12 mouse cellular contexts compared by ENCODE assay signal in genomic region chr8:94104146-94104545, GRCm38 (mm10). TPM values are rescaled to one million over a fixed set of nuclear protein-coding genes. Genes with fewer than 3 reads are reported as not detected.
DNase-seq lines count a peak whose midpoint lies in the region; ATAC-seq and TF ChIP-seq lines count a peak whose summit lies in the region.
"Had no signal": no experiment of that assay in that cellular context is flagged by ENCODE, and none has a peak within 500 bp of the region (broad histone marks: within the 10 kb centered on the region; RNA-seq: fewer than 3 reads in every experiment).

No protein-coding gene starts in this region.

- H3K9ac ChIP-seq in heart, embryonic 12.5 days = no peak overlapping the region
- no peak overlapping the region for H3K9ac ChIP-seq in CH12.LX (ENCODE audit: insufficient read depth, low read depth)

- no peaks in the 10 kb centered on the region for H3K4me1 ChIP-seq in heart, embryonic 12.5 days (replicated peaks)
- H3K4me1 ChIP-seq in CH12.LX (ENCODE audit: control insufficient read depth in 1 of 2, insufficient read depth in 2 of 2) = peaks cover 0 to under 1% of the 10 kb centered on the region in 2 experiments; a peak in 1 of 4 replicates

- TF ChIP-seq POLR2A in CH12.LX (IDR thresholded peaks at IDR 0.05; ENCODE audit: low read depth, low read length) = no peak

- ATAC-seq in heart, embryonic 12.5 days (ENCODE audit: insufficient number of reproducible peaks, low FRiP score) = no peak
- no peak for ATAC-seq in CD4-positive, CD25-positive, alpha-beta regulatory T cell, adult 4 months

- no peak overlapping the region for H3K4me2 ChIP-seq in heart, embryonic 12.5 days
- no peak overlapping the region for H3K4me2 ChIP-seq in CH12.LX (ENCODE audit: insufficient read depth, low read depth, poor library complexity, severe bottlenecking)

- dilution Hi-C loops in CH12.LX (cut with MboI; ENCODE audit: extremely low pct_ligation_motif_present, extremely low pct_unique_long_range_greater_than_20kb, low sequenced_read_pairs) = no loop called here

- in situ Hi-C loops in CH12.LX (cut with MboI; ENCODE audit: low pct_ligation_motif_present, low pct_unique_long_range_greater_than_20kb, low sequenced_read_pairs) = loop anchor here (5.0 kb wide), 1 partner anchor 88 kb away; no protein-coding TSS in a partner anchor

- TF ChIP-seq CTCF in CH12.LX (conservative IDR thresholded peaks at IDR 0.05 in 1 of 2, IDR thresholded peaks at IDR 0.05 in 1 of 2; ENCODE audit: low read depth in 2 of 2, low read length in 2 of 2) = peak in 1 of 2 experiments; percentile 41; a peak in 2 of 4 replicates

- WGBS in heart, embryonic 12.5 days = 42% methylated on average over 5 of the region's 5 CpGs

- peaks cover 11% of the 10 kb centered on the region; the same call in 1 of the 2 replicates for H3K27me3 ChIP-seq in heart, embryonic 12.5 days (replicated peaks)
- peaks cover 37% of the 10 kb centered on the region for H3K27me3 ChIP-seq in CH12.LX (replicated peaks)

- H3K9me3 ChIP-seq in heart, embryonic 12.5 days (replicated peaks) = no peaks in the 10 kb centered on the region
- no peaks in the 10 kb centered on the region for H3K9me3 ChIP-seq in CH12.LX (replicated peaks; ENCODE audit: low read length)

- peak; percentile 4; the same call in 1 of the 2 replicates for TF ChIP-seq RAD21 in CH12.LX (IDR thresholded peaks at IDR 0.05; ENCODE audit: low read depth, low read length)

- intact Hi-C loops in left cerebral cortex, postnatal 4 days (cut with DNase I) = loop anchor here (1.0 kb wide), 1 partner anchor 46 kb away; no protein-coding TSS in a partner anchor

- H3K27ac ChIP-seq in heart, embryonic 12.5 days (ENCODE audit: poor library complexity, severe bottlenecking) = no peak overlapping the region
- H3K27ac ChIP-seq in CH12.LX (ENCODE audit: insufficient read depth, low read depth) = no peak overlapping the region

- TF ChIP-seq EP300 in CH12.LX (IDR thresholded peaks at IDR 0.05; ENCODE audit: low read length) = no peak

- DNase-seq in heart, postnatal 4 days = peak; percentile 31
- DNase-seq in CH12.LX (ENCODE audit: extremely low read depth) = no peak
- DNase-seq in adrenal gland, postnatal 25 days = peak; percentile 4
- peak; percentile 33 for DNase-seq in left cerebral cortex, postnatal 4 days
- no peak for DNase-seq in cerebellum, adult 11-12 months
- no peak for DNase-seq in urinary bladder, postnatal 10 days (ENCODE audit: low spot score)
- DNase-seq: cerebellum, postnatal 25 days; gastrocnemius, postnatal 36 days had no signal

- no peak overlapping the region for H3K4me3 ChIP-seq in heart, embryonic 12.5 days
- H3K4me3 ChIP-seq in CH12.LX (replicated peaks in 1 of 3; ENCODE audit: low read depth in 2 of 3, low read length in 2 of 3, poor library complexity in 1 of 3) = no peak overlapping the region

- no peaks in the 10 kb centered on the region for H3K79me2 ChIP-seq in CH12.LX (replicated peaks; ENCODE audit: control insufficient read depth, extremely low read depth, insufficient read depth, poor library complexity, severe bottlenecking)

- H3K36me3 ChIP-seq in heart, embryonic 12.5 days = no peaks in the 10 kb centered on the region
- no peaks in the 10 kb centered on the region for H3K36me3 ChIP-seq in CH12.LX (replicated peaks in 1 of 2; ENCODE audit: control insufficient read depth in 1 of 2, insufficient read depth in 1 of 2, low read length in 1 of 2)

TF ChIP-seq in CH12.LX, 34 proteins besides CTCF, POLR2A, EP300 and RAD21:
- TF ChIP-seq SMC3 (IDR thresholded peaks at IDR 0.05; ENCODE audit: low read depth, low read length) (peak; percentile 23), SIN3A (IDR thresholded peaks at IDR 0.05; ENCODE audit: low read length) (no peak), NELFE (IDR thresholded peaks at IDR 0.05; ENCODE audit: low read depth, low read length) (no peak)

RNA-seq across cellular contexts. Expression of gene Bbs2, which starts 5.4 kb away (rescaled TPM):
- 1 to 10 TPM; 6.7 to 7.1 TPM for total RNA-seq in heart, postnatal 4 days (2021)
- polyA plus RNA-seq in heart, embryonic 12.5 days (2016; fragmentation: Nextera tagmentation; extraction: Ambion mirVana) = 6.8 and 9.9 TPM in 2 replicates
- total RNA-seq in CH12.LX (2012; rRNA removed) (7.3 and 10.0 TPM in 2 replicates), CH12.LX (2014; rRNA removed) (10.4 and 13.0 TPM in 2 replicates)
- 12.0 and 13.1 TPM in 2 replicates for polyA plus RNA-seq in CH12.LX (2012; ENCODE audit: insufficient read length, low read depth)
- 21.2 and 27.0 TPM in 2 replicates for total RNA-seq in adrenal gland, postnatal 25 days (2021)
- 10 to 100 TPM; 15.8 to 16.1 TPM for total RNA-seq in left cerebral cortex, postnatal 4 days (2021)
- polyA plus RNA-seq in CD4-positive, CD25-positive, alpha-beta regulatory T cell, adult 4 months (2017; shearing (Covaris generic)) = 1 to 10 TPM; 7.2 to 7.5 TPM

RNA-seq across cellular contexts. Expression of gene Mt4, which starts 32.9 kb away (rescaled TPM):
- not detected for total RNA-seq in heart, postnatal 4 days (2021)
- not detected in 2 replicates for polyA plus RNA-seq in heart, embryonic 12.5 days (2016; fragmentation: Nextera tagmentation; extraction: Ambion mirVana)
- not detected in 2 replicates for total RNA-seq in CH12.LX (2012; rRNA removed)
- not detected in 2 replicates for total RNA-seq in CH12.LX (2014; rRNA removed)
- polyA plus RNA-seq in CH12.LX (2012; ENCODE audit: insufficient read length, low read depth) = not detected in 2 replicates
- total RNA-seq in adrenal gland, postnatal 25 days (2021) = not detected in 2 replicates
- total RNA-seq in left cerebral cortex, postnatal 4 days (2021) = not detected
- not detected for polyA plus RNA-seq in CD4-positive, CD25-positive, alpha-beta regulatory T cell, adult 4 months (2017; shearing (Covaris generic))
- total RNA-seq: gastrocnemius, postnatal 36 days; liver, adult 2 months had no signal
- polyA plus RNA-seq: liver, adult 2 months; spleen, adult 2 months had no signal

RNA-seq across cellular contexts. Expression of gene Mt3, which starts 48.3 kb away (rescaled TPM):
- 10 to 100 TPM; 26.7 to 28.1 TPM for total RNA-seq in heart, postnatal 4 days (2021)
- 24.7 and 25.0 TPM in 2 replicates for polyA plus RNA-seq in heart, embryonic 12.5 days (2016; fragmentation: Nextera tagmentation; extraction: Ambion mirVana)
- total RNA-seq in CH12.LX (2012; rRNA removed) (20.0 and 20.6 TPM in 2 replicates), CH12.LX (2014; rRNA removed) (not detected in 2 replicates)
- 1.9 and 2.5 TPM in 2 replicates for polyA plus RNA-seq in CH12.LX (2012; ENCODE audit: insufficient read length, low read depth)
- 6.4 and 8.0 TPM in 2 replicates for total RNA-seq in adrenal gland, postnatal 25 days (2021)
- 100 to 1,000 TPM; 204 to 210 TPM for total RNA-seq in left cerebral cortex, postnatal 4 days (2021)
- polyA plus RNA-seq in CD4-positive, CD25-positive, alpha-beta regulatory T cell, adult 4 months (2017; shearing (Covaris generic)) = not detected
- total RNA-seq: liver, adult 2 months had no signal
- polyA plus RNA-seq: liver, adult 2 months; spleen, adult 2 months had no signal

Comparison
In these comparisons a context has a peak if more than half of its experiments do, and no peak if none do; other contexts are left out.
1. DNase-seq: peak in heart, postnatal 4 days (single experiment), adrenal gland, postnatal 25 days (single experiment) and left cerebral cortex, postnatal 4 days (single experiment); none in CH12.LX (single experiment), cerebellum, adult 11-12 months (single experiment) and urinary bladder, postnatal 10 days (single experiment).
2. RNA of gene Mt3, which starts 48.3 kb away (total RNA-seq): 204 to 210 TPM in left cerebral cortex, postnatal 4 days; 26.7 to 28.1 TPM in heart, postnatal 4 days, 20.0 to 20.6 TPM in CH12.LX and 6.4 to 8.0 TPM in adrenal gland, postnatal 25 days; every median in the first group is over 4 times any median in the second.